Mouse (Mus musculus) spleen, postnatal 14 days (tissue): ENCODE measurements around the gene Pfn5.
"Not testable (repeated sequence)": the region's sequence is repeated elsewhere in the genome, so short reads cannot be mapped to it uniquely, and the experiment has no call there.

Experiments
- DNase-seq, 2 experiments: peaks; one replicate each; pipeline ENCODE4 v3.0.0; 2021 to 2022; ENCODE audit warnings: low spot score in 2 of 2

Pfn5 gene

DNA sequence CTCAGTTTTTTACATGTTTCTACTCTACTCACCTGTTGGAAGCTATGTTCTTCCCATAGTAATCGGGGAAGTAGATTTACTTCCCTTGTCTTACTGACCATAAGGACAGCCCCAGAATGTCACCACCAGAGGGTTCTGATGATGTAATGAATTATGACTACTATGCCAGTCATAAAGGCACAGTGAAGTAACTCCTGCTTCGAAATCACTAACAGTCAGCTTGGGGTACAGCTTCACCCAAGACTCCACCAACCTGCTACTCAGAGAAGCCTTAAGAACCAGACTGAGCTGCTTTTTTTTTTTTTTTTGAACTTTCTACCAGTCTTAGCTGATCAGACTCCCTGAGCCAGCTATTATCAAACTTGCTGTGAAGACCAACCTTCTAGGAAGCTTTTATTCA is at the start of gene Pfn5, which contains the start of gene Asb12:
Gene Pfn5, plus strand, starts transcription at position 218 of the 400 bp plus-strand sequence.
Gene Asb12, minus strand, starts transcription at position 101 of the 400 bp plus-strand sequence.
- DNase-seq = no peak

DNA sequence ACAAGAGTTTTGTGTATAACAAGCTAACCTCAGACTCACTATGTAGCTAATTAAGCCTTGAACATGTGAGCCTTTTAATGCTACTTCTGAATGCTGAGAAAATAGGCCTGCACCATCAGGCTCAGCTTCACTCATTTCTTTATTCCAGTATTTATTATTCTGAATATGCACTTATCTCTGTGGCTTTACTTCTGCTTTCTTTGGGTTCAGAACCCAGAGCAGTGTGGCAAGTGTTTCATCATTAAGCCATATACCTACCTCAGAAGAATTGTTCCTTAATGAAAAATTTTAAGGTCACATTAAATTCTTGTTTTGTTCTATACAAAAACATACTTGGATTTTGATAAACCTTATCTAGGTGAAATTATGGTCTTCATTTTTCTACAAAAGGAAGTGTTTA is 34.0 kb upstream of the Pfn5 start:
- no peak for DNase-seq

DNA sequence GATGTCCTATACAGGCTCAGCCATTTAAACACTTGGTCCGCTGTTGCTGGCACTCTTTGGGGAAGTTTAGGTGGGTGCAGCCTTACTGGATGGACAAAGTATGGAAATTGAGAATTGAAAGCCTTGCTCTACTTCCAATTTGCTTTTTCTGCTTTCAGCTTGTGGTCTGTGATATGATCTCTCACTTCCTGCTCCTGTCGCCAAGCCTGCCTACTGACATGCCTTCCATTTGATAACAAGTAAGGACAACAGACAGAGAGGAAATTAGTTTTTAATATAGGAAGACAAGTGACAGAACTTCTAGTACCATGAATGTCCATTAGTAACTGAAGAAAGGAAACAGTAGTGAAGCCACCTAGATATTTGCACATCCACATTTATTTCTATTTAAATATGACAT is 32.7 kb upstream of the Pfn5 start:
- no peak for DNase-seq

DNA sequence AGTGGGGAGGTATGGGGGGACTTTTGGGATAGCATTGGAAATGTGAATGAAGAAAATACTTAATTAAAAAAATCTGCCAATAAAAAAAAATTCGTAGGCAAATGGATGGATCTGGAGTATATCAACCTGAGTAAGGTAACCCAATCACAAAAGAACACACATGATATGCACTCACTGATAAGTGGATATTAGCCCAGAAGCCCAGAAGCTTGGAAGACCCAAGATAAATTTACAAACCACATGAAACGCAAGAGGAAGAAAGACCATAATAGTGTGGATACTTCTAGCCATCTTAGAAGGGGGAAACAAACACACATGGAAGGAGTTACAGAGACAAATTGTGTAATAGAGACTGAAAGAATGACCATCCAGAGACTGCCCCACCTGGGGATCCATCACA is 22.4 kb upstream of the Pfn5 start:
- DNase-seq = not testable (repeated sequence)

DNA sequence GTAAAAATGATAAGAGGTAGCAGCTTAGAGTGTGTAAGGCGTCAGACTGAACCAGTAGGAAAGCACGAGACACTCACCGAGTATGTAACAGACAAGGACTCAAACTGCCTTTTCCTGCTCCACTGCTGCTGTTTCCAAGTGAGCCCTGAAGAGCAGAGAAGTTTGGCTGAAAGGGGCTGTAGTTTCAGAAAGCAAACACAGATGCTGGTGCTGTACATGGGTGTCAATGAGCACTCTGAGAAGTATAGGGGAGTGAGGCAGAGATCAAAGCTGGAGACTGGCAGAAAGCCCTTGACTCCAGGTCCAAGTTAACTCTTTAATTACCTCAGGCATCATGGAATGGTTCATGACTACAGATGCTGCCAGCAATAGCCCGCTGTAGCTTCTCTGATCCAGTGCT is 3.6 kb upstream of the Pfn5 start:
- no peak for DNase-seq

DNA sequence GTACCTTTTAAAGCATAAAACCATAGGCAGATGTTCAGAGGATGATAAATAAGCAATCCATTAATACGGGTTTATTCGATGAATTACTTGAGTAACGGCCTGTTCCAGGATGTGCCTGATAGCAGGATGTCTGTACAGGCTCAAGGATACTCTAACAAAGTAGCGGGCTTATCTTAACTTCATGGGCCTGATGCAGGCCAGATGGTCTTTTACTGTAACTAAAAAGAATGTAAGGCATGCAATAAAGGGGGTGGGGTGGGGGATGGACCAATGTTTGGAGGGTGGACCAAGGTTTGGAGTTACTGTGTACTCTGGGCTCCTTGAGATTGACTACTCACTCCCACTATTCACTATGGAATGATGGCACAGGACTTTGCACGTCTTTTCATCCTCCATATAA is 42.7 kb downstream of the Pfn5 start:
- no peak for DNase-seq
